ENCODE assay signal across 21 mouse cellular contexts in genomic region chr5:39855685-39856615, GRCm38 (mm10).
DNase-seq lines count a peak whose midpoint lies in the region; ATAC-seq and TF ChIP-seq lines count a peak whose summit lies in the region.
"Had no signal": no experiment of that assay in that cellular context is flagged by ENCODE, and none has a peak within 500 bp of the region (broad histone marks: within the 10 kb centered on the region; RNA-seq: fewer than 3 reads in every experiment).

No protein-coding gene starts in this region.

- no peak overlapping the region for H3K4me2 ChIP-seq in lung, embryonic 14.5 days
- no peak overlapping the region for H3K4me2 ChIP-seq in forebrain, embryonic 14.5 days (ENCODE audit: low read length)
- no peak overlapping the region for H3K4me2 ChIP-seq in midbrain, embryonic 13.5 days (replicated peaks)
- H3K4me2 ChIP-seq: heart, embryonic 13.5 days had no signal

- peak; percentile 10 for DNase-seq in lung, embryonic 14.5 days
- no peak for DNase-seq in lung, adult 18-20 months
- DNase-seq in brain, embryonic 14.5 days (ENCODE audit: low read depth) = peak; percentile 79
- peak; percentile 46 for DNase-seq in forebrain, embryonic 14.5 days (ENCODE audit: low spot score)
- DNase-seq in spleen, postnatal 10 days (ENCODE audit: low spot score in 2 of 2) = no peak
- DNase-seq: adrenal gland, adult 8-10 months; cerebellum, adult 9-10 months; gastrocnemius, postnatal 10 days; heart, adult 11 months; kidney, adult 8-10 months; kidney, postnatal 25 days; liver, postnatal 0 days; right cerebral cortex, postnatal 25 days had no signal

- ATAC-seq in lung, embryonic 14.5 days (ENCODE audit: insufficient read depth) = peak; percentile 69
- ATAC-seq in forebrain, embryonic 14.5 days = peak; percentile 63
- ATAC-seq in midbrain, embryonic 13.5 days = peak; percentile 40
- no peak for ATAC-seq in CD4-positive, CD25-positive, alpha-beta regulatory T cell, adult 4 months
- ATAC-seq: inflammation-experienced regulatory T-cells, adult 6 months; liver, postnatal 0 days; Patski had no signal

- H3K4me3 ChIP-seq in lung, embryonic 14.5 days (ENCODE audit: low read depth, low read length) = no peak overlapping the region
- no peak overlapping the region for H3K4me3 ChIP-seq in forebrain, embryonic 14.5 days (ENCODE audit: low read depth, low read length)
- H3K4me3 ChIP-seq in midbrain, embryonic 13.5 days (replicated peaks) = no peak overlapping the region
- H3K4me3 ChIP-seq: embryonic facial prominence, embryonic 10.5 days; heart, embryonic 13.5 days; left cerebral cortex, adult 2 months; limb, embryonic 10.5 days had no signal

- no peaks in the 10 kb centered on the region for H3K4me1 ChIP-seq in lung, embryonic 14.5 days (ENCODE audit: insufficient read depth)
- no peaks in the 10 kb centered on the region for H3K4me1 ChIP-seq in forebrain, embryonic 14.5 days (ENCODE audit: control insufficient read depth, insufficient read depth, low read length)
- peaks cover 14% of the 10 kb centered on the region for H3K4me1 ChIP-seq in midbrain, embryonic 13.5 days (replicated peaks)
- H3K4me1 ChIP-seq: embryonic facial prominence, embryonic 10.5 days; heart, embryonic 13.5 days; limb, embryonic 10.5 days had no signal

- no peaks in the 10 kb centered on the region for H3K36me3 ChIP-seq in lung, embryonic 14.5 days (ENCODE audit: insufficient read depth)
- H3K36me3 ChIP-seq in forebrain, embryonic 14.5 days (ENCODE audit: control insufficient read depth, insufficient read depth, low read length) = no peaks in the 10 kb centered on the region
- no peaks in the 10 kb centered on the region for H3K36me3 ChIP-seq in midbrain, embryonic 13.5 days
- H3K36me3 ChIP-seq: embryonic facial prominence, embryonic 10.5 days; heart, embryonic 13.5 days; limb, embryonic 10.5 days had no signal

- H3K27me3 ChIP-seq in lung, embryonic 14.5 days (ENCODE audit: insufficient read depth, low read length) = no peaks in the 10 kb centered on the region
- no peaks in the 10 kb centered on the region for H3K27me3 ChIP-seq in forebrain, embryonic 14.5 days (replicated peaks; ENCODE audit: control insufficient read depth, insufficient read depth, low read length)
- H3K27me3 ChIP-seq in midbrain, embryonic 13.5 days = no peaks in the 10 kb centered on the region
- H3K27me3 ChIP-seq: heart, embryonic 13.5 days had no signal

- TF ChIP-seq CTCF in lung, embryonic 14.5 days (IDR thresholded peaks at IDR 0.05; ENCODE audit: low read depth) = no peak
- no peak for TF ChIP-seq CTCF in brain, embryonic 14.5 days (IDR thresholded peaks at IDR 0.05; ENCODE audit: borderline replicate concordance, extremely low read depth, insufficient read depth, insufficient read length)

- no peaks in the 10 kb centered on the region for H3K9me3 ChIP-seq in lung, embryonic 14.5 days (ENCODE audit: low read depth, low read length)
- H3K9me3 ChIP-seq in forebrain, embryonic 14.5 days (replicated peaks; ENCODE audit: control insufficient read depth, low read length) = no peaks in the 10 kb centered on the region
- H3K9me3 ChIP-seq in midbrain, embryonic 13.5 days = no peaks in the 10 kb centered on the region
- H3K9me3 ChIP-seq: embryonic facial prominence, embryonic 10.5 days; heart, embryonic 13.5 days; limb, embryonic 10.5 days had no signal

- 57% methylated on average over 7 of the region's 7 CpGs for WGBS in lung, embryonic 14.5 days
- 47% methylated on average over 7 of the region's 7 CpGs for WGBS in forebrain, embryonic 14.5 days
- WGBS in midbrain, embryonic 13.5 days = 53% methylated on average over 7 of the region's 7 CpGs

- no peak for TF ChIP-seq POLR2A in brain, embryonic 14.5 days (IDR thresholded peaks at IDR 0.05; ENCODE audit: borderline replicate concordance, extremely low read depth, insufficient read depth, insufficient read length, poor library complexity, severe bottlenecking)

- H3K27ac ChIP-seq in lung, embryonic 14.5 days (ENCODE audit: low read depth) = 0 out of 2 replicates have a peak overlapping the region, but pooled peaks have one; percentile 13
- peak overlapping the region; percentile 15; the same call in 1 of the 2 replicates for H3K27ac ChIP-seq in forebrain, embryonic 14.5 days (ENCODE audit: low read depth, low read length)
- peak overlapping the region; percentile 49 for H3K27ac ChIP-seq in midbrain, embryonic 13.5 days
- H3K27ac ChIP-seq: embryonic facial prominence, embryonic 10.5 days; heart, embryonic 13.5 days; left cerebral cortex, adult 2 months; limb, embryonic 10.5 days had no signal

- no peak overlapping the region for H3K9ac ChIP-seq in lung, embryonic 14.5 days
- H3K9ac ChIP-seq in forebrain, embryonic 14.5 days (ENCODE audit: low read length) = no peak overlapping the region
- no peak overlapping the region for H3K9ac ChIP-seq in midbrain, embryonic 13.5 days (replicated peaks)
- H3K9ac ChIP-seq: heart, embryonic 13.5 days; liver, postnatal 0 days had no signal

Comparison
In these comparisons a context has a peak if more than half of its experiments do, and no peak if none do; other contexts are left out.
1. DNase-seq: peak in lung, embryonic 14.5 days (single experiment), brain, embryonic 14.5 days (single experiment) and forebrain, embryonic 14.5 days (single experiment); none in lung, adult 18-20 months (0 of 2) and spleen, postnatal 10 days (0 of 2).
2. Peak in every context shown above with its lines, with median percentiles within 50 percentile points of each other: H3K27ac ChIP-seq.